Mouse (Mus musculus) urinary bladder, postnatal 36 days (tissue): ENCODE measurements around the gene Nme2.

Source experiments
- DNase-seq, 2 experiments: peaks; one replicate each; pipeline ENCODE4 v3.0.0; 2022; ENCODE audit warnings: low spot score in 2 of 2, mixed read lengths in 1 of 2

Nme2 gene

GRCm38 (mm10) chr11:93956159-93956558 lies at the start of gene Nme2:
Nme2 (minus strand) TSS chr11:93956259.
- no peak for DNase-seq

DNA sequence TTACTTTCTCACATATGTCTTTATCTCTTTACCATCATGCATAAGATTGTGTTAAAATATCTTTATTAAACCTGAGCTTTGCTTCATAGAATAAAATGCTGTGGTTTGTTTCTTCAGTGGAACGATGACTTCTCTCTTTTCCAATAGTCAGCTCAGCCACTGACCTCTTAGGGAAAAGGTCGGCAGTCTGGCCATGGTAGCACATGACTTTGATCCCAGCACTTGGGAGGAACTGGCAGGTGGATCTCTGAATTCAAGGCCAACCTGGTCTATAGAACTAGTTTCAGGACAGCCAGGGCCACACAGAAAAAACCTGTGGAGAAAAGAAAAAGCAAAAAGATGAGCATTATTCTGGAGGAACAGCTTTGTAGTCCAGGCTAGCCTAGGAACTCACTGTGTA lies 47.3 kb upstream of the Nme2 start:
- no peak for DNase-seq

DNA sequence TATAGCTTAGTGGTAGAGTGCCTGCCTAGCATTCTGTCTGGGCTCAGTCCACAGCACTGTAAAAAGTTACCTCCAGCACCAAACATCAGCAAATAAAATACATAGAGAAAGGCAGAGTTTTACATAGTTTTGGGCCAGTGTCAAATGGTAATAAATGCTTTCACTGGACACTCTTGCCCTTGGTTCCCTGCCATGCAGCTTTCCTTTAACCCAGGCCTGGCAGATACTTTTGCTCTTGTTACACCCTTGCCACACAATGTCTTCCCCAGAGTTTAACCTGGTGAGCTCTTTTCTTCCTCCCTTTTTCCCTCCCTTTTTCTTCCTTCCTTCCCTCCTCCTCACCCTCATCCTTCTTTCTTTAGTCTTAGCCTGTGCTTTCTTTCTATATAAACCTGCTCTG lies 43.2 kb upstream of the Nme2 start:
- DNase-seq = no peak

- peak; percentile 7 to 27 for DNase-seq
Observed at GRCm38 (mm10) chr11:93997141-93997775, 41.2 kb upstream of the Nme2 start.

- DNase-seq = peak; percentile 30 to 42
Observed at GRCm38 (mm10) chr11:93996306-93997140, 40.5 kb upstream of the Nme2 start.

GRCm38 (mm10) chr11:93995720-93996305 lies 39.8 kb upstream of the Nme2 start, which contains the start of gene Spag9:
Spag9 (plus strand) TSS chr11:93996091.
- peak; percentile 89 to 92 for DNase-seq

- peak; percentile 78 to 87 for DNase-seq
Observed at GRCm38 (mm10) chr11:93995111-93995719, 39.2 kb upstream of the Nme2 start.

- peak in 1 of 2 experiments; percentile 20 for DNase-seq
Observed at GRCm38 (mm10) chr11:93994531-93994930, 38.5 kb upstream of the Nme2 start.

DNA sequence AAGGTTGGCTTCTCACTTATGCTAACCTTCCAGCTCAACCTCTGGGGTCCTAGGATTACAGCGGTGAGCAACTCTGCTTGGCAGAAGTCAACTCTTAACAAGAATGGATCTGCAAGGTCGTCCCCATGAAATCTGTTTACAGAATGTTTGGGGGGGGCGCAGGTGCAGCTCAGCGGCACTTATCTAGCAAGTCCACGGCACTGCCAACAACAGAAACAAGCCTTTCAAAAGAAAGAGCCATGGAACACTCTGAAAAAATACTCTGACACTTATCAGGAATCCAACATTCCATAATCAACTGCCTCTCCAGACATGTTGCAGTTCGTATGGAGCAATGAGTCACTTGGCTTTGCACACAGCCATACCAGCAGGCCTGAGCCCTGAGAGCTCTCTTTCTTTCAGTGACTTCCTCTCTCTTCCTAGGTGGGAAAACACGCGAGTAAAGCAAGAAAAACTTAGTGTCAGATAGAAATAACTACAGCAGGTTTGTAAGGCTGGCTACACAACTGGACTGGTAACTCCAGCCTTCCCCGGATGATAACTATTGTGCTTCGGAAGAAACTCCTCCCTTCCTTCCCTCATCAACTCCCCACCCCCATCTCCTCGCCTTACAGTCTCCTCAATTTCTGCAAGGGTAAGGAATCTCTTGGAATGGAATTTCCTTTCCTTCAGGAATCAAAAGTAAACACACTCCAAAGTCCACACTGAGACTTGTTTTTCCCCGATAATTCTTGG lies 32.4 kb upstream of the Nme2 start:
- DNase-seq = no peak

DNA sequence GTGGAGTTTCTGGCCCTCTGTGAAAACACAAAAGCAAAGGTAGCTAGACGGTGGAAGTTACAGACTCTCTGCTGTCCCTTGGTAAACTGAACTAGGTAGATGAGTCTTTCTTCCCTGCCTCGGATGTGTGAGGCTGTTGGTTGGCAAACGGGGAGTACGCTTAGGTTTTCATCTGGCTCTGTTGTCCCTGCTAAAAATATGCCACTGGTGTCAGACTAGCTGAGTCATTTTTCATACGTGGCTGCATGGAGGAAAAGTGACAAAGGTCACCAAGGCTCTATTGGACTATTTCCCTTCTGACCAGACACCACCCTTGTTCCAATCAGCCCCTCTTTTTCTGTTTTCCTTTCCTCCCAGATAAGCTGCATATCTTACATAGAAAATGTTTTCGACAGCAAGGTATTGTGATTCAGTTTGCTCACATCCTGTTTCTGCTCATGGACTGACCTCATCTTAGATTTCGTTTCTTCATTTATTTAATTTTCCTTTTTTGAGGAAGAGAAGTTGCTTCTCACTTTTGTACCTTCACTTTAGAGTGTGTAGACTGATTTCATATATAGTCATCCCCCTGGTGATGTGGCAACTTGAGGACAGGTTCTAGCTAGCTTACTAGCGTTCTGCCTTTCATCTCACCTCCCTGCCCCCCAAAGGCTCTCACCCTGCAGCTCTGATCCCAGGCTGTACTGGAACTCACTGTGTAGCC lies 31.7 kb upstream of the Nme2 start:
- DNase-seq = no peak

- no peak for DNase-seq
Observed at GRCm38 (mm10) chr11:93987026-93987425, 31.0 kb upstream of the Nme2 start.

DNA sequence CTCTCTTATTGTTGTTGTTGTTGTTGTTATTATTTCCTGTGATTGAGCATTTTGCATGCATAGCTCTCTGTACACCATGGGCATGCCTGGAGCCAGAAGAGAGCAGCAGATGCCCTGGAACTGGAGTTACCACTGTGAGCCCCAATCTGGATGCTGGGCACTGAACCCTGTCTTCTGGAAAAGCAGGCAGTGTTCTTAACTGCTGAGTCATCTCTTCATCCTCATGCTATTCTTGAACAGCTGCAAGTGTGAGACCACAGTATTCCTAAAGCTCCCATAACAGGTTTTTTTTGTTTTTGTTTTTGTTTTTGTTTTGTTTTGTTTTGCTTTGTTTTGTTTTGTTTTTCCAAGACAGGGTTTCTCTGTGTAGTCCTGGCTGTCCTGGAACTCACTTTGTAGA lies 30.2 kb upstream of the Nme2 start:
- no peak for DNase-seq

GRCm38 (mm10) chr11:93985265-93985664 lies 29.2 kb upstream of the Nme2 start:
- DNase-seq = no peak

- no peak for DNase-seq
Observed at GRCm38 (mm10) chr11:93984619-93985018, 28.6 kb upstream of the Nme2 start.

DNA sequence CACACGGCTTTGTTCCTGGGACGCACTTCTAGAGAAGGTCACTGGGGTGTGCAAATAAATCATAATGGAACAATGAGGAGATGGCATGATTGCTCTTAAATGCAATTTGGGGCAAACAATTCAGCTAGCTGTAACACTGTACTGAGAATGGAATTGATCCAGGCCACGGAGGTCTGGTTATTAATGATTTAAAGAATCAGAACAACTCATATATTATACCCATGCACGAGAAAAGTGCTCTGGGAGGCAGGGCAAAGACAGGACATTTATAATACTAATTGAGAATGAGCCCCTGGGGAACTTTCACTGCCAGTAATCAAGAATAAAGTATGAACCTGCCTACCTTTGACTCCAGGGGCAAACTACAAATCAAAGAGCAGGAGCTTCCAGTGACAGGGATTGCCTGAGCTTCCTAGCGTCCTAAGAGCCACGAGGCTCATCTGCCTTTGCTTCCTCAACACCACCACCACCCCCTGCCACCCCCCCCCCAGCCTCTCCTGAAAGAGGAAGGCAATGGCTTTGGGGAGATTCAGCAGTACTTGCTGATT lies 23.5 kb upstream of the Nme2 start:
- no peak for DNase-seq

DNA sequence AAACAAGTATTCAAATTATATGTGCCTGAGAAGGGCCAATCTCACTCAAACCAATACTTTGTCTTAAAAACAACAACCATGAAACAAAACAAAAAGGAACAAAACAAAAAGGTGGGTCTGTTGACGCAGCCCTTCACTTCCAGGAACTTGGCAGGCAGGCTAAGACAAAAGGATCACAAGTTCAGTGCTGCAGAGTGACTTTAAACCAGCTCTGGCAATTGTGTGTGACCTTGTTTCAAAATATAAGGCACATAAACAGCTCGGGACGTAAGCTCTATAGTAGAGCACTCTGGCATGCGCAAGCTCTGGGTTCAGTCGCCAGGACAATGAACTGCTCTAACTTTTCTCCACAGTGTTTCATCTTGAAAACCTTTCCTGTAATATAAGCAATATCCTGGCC lies 16.9 kb upstream of the Nme2 start:
- no peak for DNase-seq

GRCm38 (mm10) chr11:93969799-93970198 lies 13.7 kb upstream of the Nme2 start:
- no peak for DNase-seq

- no peak for DNase-seq
Observed at GRCm38 (mm10) chr11:93969171-93969570, 13.1 kb upstream of the Nme2 start.

DNA sequence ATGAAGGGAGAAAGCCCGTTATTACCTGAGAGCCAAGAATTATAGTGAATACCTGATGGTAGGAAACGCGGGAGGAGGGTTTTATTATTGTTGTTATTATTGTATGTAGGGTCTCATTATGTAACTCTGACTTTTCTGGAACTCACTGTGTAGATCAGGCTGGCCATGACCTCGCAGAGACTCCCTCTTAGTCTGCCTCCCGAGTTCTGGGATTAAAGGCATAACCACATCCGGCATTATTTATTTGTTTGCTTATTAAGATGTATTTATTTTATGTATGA lies 12.7 kb upstream of the Nme2 start:
- no peak for DNase-seq

GRCm38 (mm10) chr11:93968005-93968847 lies 12.2 kb upstream of the Nme2 start, which contains the start of the genes Gm20390 and Nme1:
Gm20390 (minus strand) TSS chr11:93968293.
Nme1 (minus strand) TSS chr11:93968521.
- DNase-seq = peak; percentile 94 to 96
